Mouse (Mus musculus) olfactory bulb, adult 2 months (tissue): ENCODE measurements around the gene Ccl8.

Source experiments
- CTCF ChIP-seq: fragments of 200-500 bp; IDR thresholded peaks from 2 replicates; pipeline ENCODE4 v1.5.1; 2012; ENCODE audit warnings: low read depth, mild to moderate bottlenecking, low read length, moderate library complexity; ENCODE audit not compliant: insufficient read depth
- POLR2A ChIP-seq: fragments of 200-500 bp; IDR thresholded peaks from 2 replicates; pipeline ENCODE4 v1.6.1; 2012; ENCODE audit warnings: mild to moderate bottlenecking, low read depth, low read length, moderate library complexity; ENCODE audit not compliant: insufficient read depth

GRCm38 (mm10) chr11:82072984-82073383, 42.0 kb upstream of the Ccl8 start:
- TF ChIP-seq CTCF (no peak), POLR2A (no peak)
